In the genomic region with DNA sequence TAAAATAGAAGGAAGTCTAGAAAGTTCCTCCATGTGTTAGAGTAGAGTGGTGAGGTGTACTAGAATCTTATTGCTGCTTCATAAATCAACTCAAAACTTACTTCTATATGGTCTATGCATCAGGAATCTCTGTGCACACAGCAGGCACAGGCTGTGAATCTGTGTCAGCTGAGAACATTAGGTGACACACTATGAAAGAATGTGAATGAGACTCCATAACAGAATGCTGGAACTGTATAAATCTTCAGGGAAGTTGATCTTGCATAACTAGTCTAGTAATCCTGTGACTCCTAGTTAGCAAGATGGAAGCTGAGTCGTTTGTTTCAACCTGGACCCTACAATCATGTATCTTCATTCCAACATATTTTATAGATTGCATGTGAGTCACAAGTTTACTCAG, we compare ENCODE assay signal across 20 mouse cellular contexts.
DNase-seq lines count a peak whose midpoint lies in the region; ATAC-seq and TF ChIP-seq lines count a peak whose summit lies in the region.
"Had no signal": no experiment of that assay in that cellular context is flagged by ENCODE, and none has a peak within 500 bp of the region (broad histone marks: within the 10 kb centered on the region; RNA-seq: fewer than 3 reads in every experiment).

No protein-coding gene starts in this region.

- H3K4me3 ChIP-seq in C2C12 (ENCODE audit: insufficient read depth, poor library complexity, severe bottlenecking), result no peak overlapping the region
- no peak overlapping the region for H3K4me3 ChIP-seq in thymus, adult 2 months (ENCODE audit: control insufficient read depth, insufficient read depth, low read length)
- H3K4me3 ChIP-seq: embryonic facial prominence, embryonic 10.5 days; embryonic facial prominence, embryonic 12.5 days; forebrain, embryonic 13.5 days had no signal

- POLR2A ChIA-PET in Patski (lab: Charles Lee), result no interaction called here

- no peak for TF ChIP-seq CTCF in C2C12 (IDR thresholded peaks at IDR 0.05; ENCODE audit: control insufficient read depth, insufficient read depth, insufficient read length)
- TF ChIP-seq CTCF in Patski (IDR thresholded peaks at IDR 0.05), result no peak
- TF ChIP-seq CTCF in thymus, adult 2 months (IDR thresholded peaks at IDR 0.05; ENCODE audit: borderline replicate concordance, control insufficient read depth, extremely low read depth, insufficient read depth, low read length, poor library complexity), result no peak

- H3K4me1 ChIP-seq in thymus, adult 2 months (replicated peaks; ENCODE audit: control insufficient read depth, insufficient read depth, low read length), result no peaks in the 10 kb centered on the region
- H3K4me1 ChIP-seq: embryonic facial prominence, embryonic 10.5 days; embryonic facial prominence, embryonic 12.5 days; forebrain, embryonic 13.5 days had no signal

- H3K27ac ChIP-seq in thymus, adult 2 months (ENCODE audit: control insufficient read depth, insufficient read depth, low read length), result no peak overlapping the region
- H3K27ac ChIP-seq: embryonic facial prominence, embryonic 10.5 days; embryonic facial prominence, embryonic 12.5 days; forebrain, embryonic 13.5 days had no signal

- no peaks in the 10 kb centered on the region for H3K79me2 ChIP-seq in C2C12 (ENCODE audit: control insufficient read depth, insufficient read depth)

- ATAC-seq in Patski, result peak; percentile 76
- ATAC-seq: forebrain, embryonic 13.5 days; forebrain, embryonic 16.5 days had no signal

- H3K27me3 ChIP-seq in C2C12 (ENCODE audit: control insufficient read depth, insufficient read depth, insufficient read length), result no peaks in the 10 kb centered on the region
- no peaks in the 10 kb centered on the region for H3K27me3 ChIP-seq in Patski
- no peaks in the 10 kb centered on the region for H3K27me3 ChIP-seq in thymus, adult 2 months (ENCODE audit: control insufficient read depth, insufficient read depth, low read length)
- H3K27me3 ChIP-seq: embryonic facial prominence, embryonic 12.5 days; forebrain, embryonic 13.5 days had no signal

- no peak for TF ChIP-seq POLR2A in thymus, adult 2 months (IDR thresholded peaks at IDR 0.05; ENCODE audit: control insufficient read depth, extremely low read depth, insufficient read depth, low read length, poor library complexity)

- 68% methylated on average over 1 of the region's 1 CpGs for WGBS in thymus, adult 2 months

- H3K36me3 ChIP-seq in C2C12 (ENCODE audit: control insufficient read depth, insufficient read depth), result no peaks in the 10 kb centered on the region
- no peaks in the 10 kb centered on the region for H3K36me3 ChIP-seq in thymus, adult 2 months (ENCODE audit: control insufficient read depth, insufficient read depth, low read length)
- H3K36me3 ChIP-seq: embryonic facial prominence, embryonic 10.5 days; embryonic facial prominence, embryonic 12.5 days had no signal

- H3ac ChIP-seq in C2C12 (ENCODE audit: control insufficient read depth, insufficient read length, low read depth), result no peak overlapping the region

- in situ Hi-C loops in Patski (cut with MboI; ENCODE audit: low pct_unique_long_range_greater_than_20kb), result no loop called here

- DNase-seq in 3134 (ENCODE audit: extremely low read depth, insufficient read length, low spot score) (peak; percentile 12), Patski (ENCODE audit: low read depth, low spot score) (no peak)
- peak; percentile 35 for DNase-seq in Muller cell, postnatal 12 days (ENCODE audit: inconsistent ontology term)
- no peak for DNase-seq in kidney, adult 9 months
- DNase-seq in natural killer cell, adult 2 months (ENCODE audit: low spot score in 2 of 2), result no peak
- no peak for DNase-seq in thymus, adult 2 months
- DNase-seq: adrenal gland, adult 2 months; adrenal gland, postnatal 10 days; adrenal gland, postnatal 25 days; B cell, adult 2 months; cerebellum, adult 11 months; cerebellum, adult 2 months; cerebellum, adult 9-10 months; cerebellum, postnatal 10 days; cerebellum, postnatal 25 days had no signal

- CTCF ChIA-PET in Patski (lab: Charles Lee), result no interaction called here

- no peaks in the 10 kb centered on the region for H3K79me3 ChIP-seq in C2C12 (ENCODE audit: low read depth)

TF ChIP-seq in C2C12, 6 proteins besides CTCF, POLR2A, EP300 and RAD21:
- TF ChIP-seq CEBPB (IDR thresholded peaks at IDR 0.05; ENCODE audit: low read depth) (peak; percentile 32), MYOG (IDR thresholded peaks at IDR 0.05; ENCODE audit: control insufficient read depth, extremely low read depth, insufficient read length) (no peak), FOSL1 (IDR thresholded peaks at IDR 0.05; ENCODE audit: insufficient read depth, low read length, poor library complexity, severe bottlenecking) (no peak)

Comparison
In these comparisons a context has a peak if more than half of its experiments do, and no peak if none do; other contexts are left out.
1. DNase-seq: peak in 3134 (single experiment) and Muller cell, postnatal 12 days (single experiment); none in Patski (single experiment), kidney, adult 9 months (single experiment), natural killer cell, adult 2 months (0 of 2) and thymus, adult 2 months (single experiment).